Mouse (Mus musculus) olfactory bulb, adult 2 months (tissue): ENCODE measurements around the gene Babam2.

Experiments
- CTCF ChIP-seq: fragments of 200-500 bp; IDR thresholded peaks from 2 replicates; pipeline ENCODE4 v1.5.1; 2012; ENCODE audit warnings: low read depth, mild to moderate bottlenecking, low read length, moderate library complexity; ENCODE audit not compliant: insufficient read depth
- POLR2A ChIP-seq: fragments of 200-500 bp; IDR thresholded peaks from 2 replicates; pipeline ENCODE4 v1.6.1; 2012; ENCODE audit warnings: mild to moderate bottlenecking, low read depth, low read length, moderate library complexity; ENCODE audit not compliant: insufficient read depth

DNA sequence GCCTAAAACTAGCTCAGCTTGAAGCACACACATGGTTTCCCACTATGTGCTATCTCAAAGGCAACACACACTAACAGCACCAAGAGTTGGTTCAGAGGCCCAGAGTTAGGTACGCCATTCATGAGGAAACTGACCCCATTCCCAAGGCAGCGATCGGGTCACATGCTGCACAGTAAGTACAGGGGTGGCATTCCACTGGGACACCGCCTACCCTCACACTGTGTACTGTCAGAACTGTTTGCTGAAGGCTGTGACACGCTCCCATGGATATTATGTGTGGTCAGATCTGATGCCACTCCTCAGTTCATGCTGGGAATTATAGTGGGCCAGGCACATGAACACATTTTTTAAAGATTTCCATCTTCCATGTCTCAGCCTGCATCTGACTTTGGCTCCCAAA lies 374.3 kb downstream of the Babam2 start:
- no peak for TF ChIP-seq CTCF
- TF ChIP-seq POLR2A = no peak
